Mouse (Mus musculus): ENCODE results near the gene Arsa. TPM values are rescaled to one million over a fixed set of nuclear protein-coding genes. Genes with fewer than 3 reads are reported as not detected.

Arsa gene
- polyA plus RNA-seq, 1 experiment, result 221 TPM

GRCm38 (mm10) chr15:89465052-89465451, 12.2 kb downstream of the Arsa start:
- TF ChIP-seq POLR2A (IDR thresholded peaks at IDR 0.05; ENCODE audit: control insufficient read depth, low read depth, low read length), result no peak
- TF ChIP-seq CTCF (IDR thresholded peaks at IDR 0.05; ENCODE audit: control insufficient read depth, insufficient read depth, insufficient replicate concordance, low read depth, low read length), result no peak
- H3K4me1 ChIP-seq (ENCODE audit: control insufficient read depth, insufficient read depth, low read length), result no peaks in the 10 kb centered on the region
- no peak overlapping the region for H3K4me3 ChIP-seq (ENCODE audit: control insufficient read depth, low read depth, low read length)
- no peaks in the 10 kb centered on the region for H3K27me3 ChIP-seq (ENCODE audit: control insufficient read depth, insufficient read depth, low read length)
- no peaks in the 10 kb centered on the region for H3K36me3 ChIP-seq (ENCODE audit: control insufficient read depth, insufficient read depth, low read length)
- H3K27ac ChIP-seq (ENCODE audit: control insufficient read depth, insufficient read depth, low read depth, low read length), result no peak overlapping the region

DNA sequence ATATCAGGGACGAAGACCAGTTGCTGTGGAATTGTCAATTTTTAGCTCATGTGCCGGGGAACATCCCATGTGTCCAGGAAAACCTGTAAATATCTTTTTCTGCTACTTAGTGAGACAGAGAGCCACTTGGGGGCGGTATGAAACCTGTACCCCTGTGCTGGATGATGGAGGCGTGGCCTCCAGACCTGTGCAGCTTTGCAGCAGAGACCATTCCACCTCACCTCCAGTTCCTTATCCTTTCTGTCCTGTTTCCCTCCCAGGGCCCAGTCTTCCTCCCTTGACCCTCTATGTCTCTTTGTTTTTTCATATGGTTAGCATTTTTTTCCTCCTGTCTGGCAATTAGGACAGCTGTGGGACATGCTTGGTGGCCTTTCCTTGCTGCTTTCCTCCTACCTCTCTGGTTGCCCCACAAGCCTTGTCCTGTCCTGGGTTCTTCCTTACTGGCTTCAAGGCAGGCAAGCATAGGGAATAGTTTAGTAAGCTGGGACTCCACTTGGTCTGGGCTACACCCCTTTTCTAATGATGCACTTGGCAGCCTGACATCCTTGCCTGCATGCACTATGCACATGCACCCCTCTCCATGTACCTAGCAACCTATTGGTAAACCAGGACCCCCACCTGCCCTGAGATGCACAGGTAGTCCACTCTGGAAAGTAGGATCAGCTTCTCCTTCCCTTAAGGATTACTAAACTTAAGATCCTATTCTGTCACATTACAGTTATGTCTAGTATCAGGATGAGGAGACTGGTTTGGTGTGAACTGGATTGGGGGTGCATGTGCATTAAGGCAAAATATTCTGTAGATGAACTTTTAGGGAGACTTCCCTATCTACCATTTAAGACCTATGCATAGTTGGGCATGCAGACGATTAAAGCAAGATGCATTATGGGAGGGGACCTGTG, 13.6 kb downstream of the Arsa start:
- Histone ChIP-seq H3K4me3 (ENCODE audit: control insufficient read depth, low read depth, low read length) (no peak overlapping the region), H3K27me3 (ENCODE audit: control insufficient read depth, insufficient read depth, low read length) (no peaks in the 10 kb centered on the region), H3K4me1 (ENCODE audit: control insufficient read depth, insufficient read depth, low read length) (no peaks in the 10 kb centered on the region; the same call in 1 of the 2 replicates), H3K27ac (ENCODE audit: control insufficient read depth, insufficient read depth, low read depth, low read length) (no peak overlapping the region), H3K36me3 (ENCODE audit: control insufficient read depth, insufficient read depth, low read length) (no peaks in the 10 kb centered on the region)
- TF ChIP-seq POLR2A (IDR thresholded peaks at IDR 0.05; ENCODE audit: control insufficient read depth, low read depth, low read length) (no peak), CTCF (IDR thresholded peaks at IDR 0.05; ENCODE audit: control insufficient read depth, insufficient read depth, insufficient replicate concordance, low read depth, low read length) (no peak)

- Histone ChIP-seq H3K36me3 (ENCODE audit: control insufficient read depth, insufficient read depth, low read length) (no peaks in the 10 kb centered on the region), H3K4me1 (ENCODE audit: control insufficient read depth, insufficient read depth, low read length) (peaks cover 4% of the 10 kb centered on the region), H3K27ac (ENCODE audit: control insufficient read depth, insufficient read depth, low read depth, low read length) (no peak overlapping the region), H3K27me3 (ENCODE audit: control insufficient read depth, insufficient read depth, low read length) (no peaks in the 10 kb centered on the region), H3K4me3 (ENCODE audit: control insufficient read depth, low read depth, low read length) (no peak overlapping the region)
- TF ChIP-seq POLR2A (IDR thresholded peaks at IDR 0.05; ENCODE audit: control insufficient read depth, low read depth, low read length), result no peak
- no peak for TF ChIP-seq CTCF (IDR thresholded peaks at IDR 0.05; ENCODE audit: control insufficient read depth, insufficient read depth, insufficient replicate concordance, low read depth, low read length)
These were observed 15.0 kb downstream of the Arsa start for GRCm38 (mm10) chr15:89462176-89462575.

DNA sequence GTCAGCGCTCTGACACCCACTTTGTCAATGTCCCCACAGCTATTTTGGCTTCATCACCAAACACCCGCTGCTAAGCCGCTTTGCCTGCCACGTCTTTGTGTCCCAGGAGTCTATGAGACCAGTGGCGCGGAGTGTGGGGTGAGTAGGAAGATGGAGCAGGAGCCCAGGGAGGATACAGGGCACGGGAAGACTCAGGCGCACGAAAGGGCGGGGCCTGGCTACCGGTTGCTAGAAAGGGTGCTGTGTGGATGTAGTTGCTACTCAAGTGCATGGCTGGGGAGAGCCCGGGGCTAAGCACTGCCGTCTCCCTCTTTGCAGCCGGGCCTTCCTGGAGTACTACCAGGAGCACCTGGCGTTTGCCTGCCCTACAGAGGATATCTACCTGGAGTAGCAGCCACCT, 15.9 kb downstream of the Arsa start:
- H3K4me3 ChIP-seq (ENCODE audit: control insufficient read depth, low read depth, low read length), result no peak overlapping the region
- H3K4me1 ChIP-seq (ENCODE audit: control insufficient read depth, insufficient read depth, low read length), result peaks cover 4% of the 10 kb centered on the region
- no peaks in the 10 kb centered on the region; the same call in 1 of the 2 replicates for H3K36me3 ChIP-seq (ENCODE audit: control insufficient read depth, insufficient read depth, low read length)
- no peaks in the 10 kb centered on the region for H3K27me3 ChIP-seq (ENCODE audit: control insufficient read depth, insufficient read depth, low read length)
- no peak for TF ChIP-seq CTCF (IDR thresholded peaks at IDR 0.05; ENCODE audit: control insufficient read depth, insufficient read depth, insufficient replicate concordance, low read depth, low read length)
- no peak for TF ChIP-seq POLR2A (IDR thresholded peaks at IDR 0.05; ENCODE audit: control insufficient read depth, low read depth, low read length)
- no peak overlapping the region for H3K27ac ChIP-seq (ENCODE audit: control insufficient read depth, insufficient read depth, low read depth, low read length)

GRCm38 (mm10) chr15:89460298-89460697, 16.9 kb downstream of the Arsa start:
- Histone ChIP-seq H3K4me3 (ENCODE audit: control insufficient read depth, low read depth, low read length) (no peak overlapping the region), H3K36me3 (ENCODE audit: control insufficient read depth, insufficient read depth, low read length) (no peaks in the 10 kb centered on the region; the same call in 1 of the 2 replicates), H3K4me1 (ENCODE audit: control insufficient read depth, insufficient read depth, low read length) (peaks cover 4% of the 10 kb centered on the region), H3K27ac (ENCODE audit: control insufficient read depth, insufficient read depth, low read depth, low read length) (no peak overlapping the region), H3K27me3 (ENCODE audit: control insufficient read depth, insufficient read depth, low read length) (no peaks in the 10 kb centered on the region)
- TF ChIP-seq POLR2A (IDR thresholded peaks at IDR 0.05; ENCODE audit: control insufficient read depth, low read depth, low read length), result no peak
- TF ChIP-seq CTCF (IDR thresholded peaks at IDR 0.05; ENCODE audit: control insufficient read depth, insufficient read depth, insufficient replicate concordance, low read depth, low read length), result no peak

DNA sequence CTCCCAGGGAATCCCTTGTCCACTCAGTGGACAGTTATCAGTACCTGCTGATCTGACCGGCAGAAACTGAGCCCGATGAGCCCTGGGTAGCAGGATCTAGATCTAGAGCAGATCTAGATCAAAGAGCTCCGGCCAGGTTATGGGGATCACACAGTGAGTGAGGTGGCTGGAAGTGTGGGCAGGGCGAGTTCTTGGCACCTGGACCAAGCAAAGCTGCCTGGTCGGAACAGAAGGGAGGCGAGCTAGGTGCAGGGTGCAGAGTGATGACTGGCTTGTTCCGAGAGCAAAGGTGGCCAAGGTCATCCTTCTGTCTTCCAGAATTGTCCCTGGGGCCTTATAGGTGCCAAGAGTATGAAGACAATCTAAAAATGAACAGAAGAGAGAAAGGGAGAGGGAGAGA, 17.4 kb downstream of the Arsa start:
- H3K4me3 ChIP-seq (ENCODE audit: control insufficient read depth, low read depth, low read length), result no peak overlapping the region
- H3K4me1 ChIP-seq (ENCODE audit: control insufficient read depth, insufficient read depth, low read length), result peaks cover 7% of the 10 kb centered on the region
- no peak for TF ChIP-seq CTCF (IDR thresholded peaks at IDR 0.05; ENCODE audit: control insufficient read depth, insufficient read depth, insufficient replicate concordance, low read depth, low read length)
- no peak for TF ChIP-seq POLR2A (IDR thresholded peaks at IDR 0.05; ENCODE audit: control insufficient read depth, low read depth, low read length)
- no peak overlapping the region for H3K27ac ChIP-seq (ENCODE audit: control insufficient read depth, insufficient read depth, low read depth, low read length)
- no peaks in the 10 kb centered on the region; the same call in 1 of the 2 replicates for H3K36me3 ChIP-seq (ENCODE audit: control insufficient read depth, insufficient read depth, low read length)
- H3K27me3 ChIP-seq (ENCODE audit: control insufficient read depth, insufficient read depth, low read length), result no peaks in the 10 kb centered on the region

DNA sequence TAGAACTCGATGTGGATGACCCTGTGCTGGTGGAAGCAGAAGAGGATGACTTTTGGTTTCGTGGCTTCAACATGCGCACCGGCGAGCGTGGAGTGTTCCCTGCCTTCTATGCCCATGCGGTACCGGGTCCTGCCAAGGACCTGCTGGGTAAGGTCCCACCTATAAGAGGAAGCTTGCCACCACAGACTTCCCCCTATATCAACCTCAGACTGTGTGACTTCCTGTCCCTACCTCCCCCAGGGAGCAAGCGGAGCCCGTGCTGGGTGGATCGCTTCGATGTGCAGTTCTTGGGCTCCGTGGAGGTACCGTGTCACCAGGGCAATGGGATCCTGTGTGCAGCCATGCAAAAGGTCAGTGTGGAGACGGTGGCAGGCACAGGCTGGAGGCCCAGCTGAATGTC, 18.3 kb downstream of the Arsa start:
- Histone ChIP-seq H3K4me3 (ENCODE audit: control insufficient read depth, low read depth, low read length) (no peak overlapping the region; the same call in 1 of the 2 replicates), H3K27ac (ENCODE audit: control insufficient read depth, insufficient read depth, low read depth, low read length) (no peak overlapping the region), H3K36me3 (ENCODE audit: control insufficient read depth, insufficient read depth, low read length) (no peaks in the 10 kb centered on the region; the same call in 1 of the 2 replicates), H3K4me1 (ENCODE audit: control insufficient read depth, insufficient read depth, low read length) (peaks cover 8% of the 10 kb centered on the region), H3K27me3 (ENCODE audit: control insufficient read depth, insufficient read depth, low read length) (no peaks in the 10 kb centered on the region)
- no peak for TF ChIP-seq POLR2A (IDR thresholded peaks at IDR 0.05; ENCODE audit: control insufficient read depth, low read depth, low read length)
- TF ChIP-seq CTCF (IDR thresholded peaks at IDR 0.05; ENCODE audit: control insufficient read depth, insufficient read depth, insufficient replicate concordance, low read depth, low read length), result no peak
